Mouse (Mus musculus): ENCODE data around the gene Sdhaf1. TPM values are rescaled to one million over a fixed set of nuclear protein-coding genes. Genes with fewer than 3 reads are reported as not detected.
A peak's percentile ranks its signal among the peaks of the same experiment; 100 is the strongest.

Sdhaf1 gene
- polyA plus RNA-seq, 1 experiment, result 13.7 TPM

DNA sequence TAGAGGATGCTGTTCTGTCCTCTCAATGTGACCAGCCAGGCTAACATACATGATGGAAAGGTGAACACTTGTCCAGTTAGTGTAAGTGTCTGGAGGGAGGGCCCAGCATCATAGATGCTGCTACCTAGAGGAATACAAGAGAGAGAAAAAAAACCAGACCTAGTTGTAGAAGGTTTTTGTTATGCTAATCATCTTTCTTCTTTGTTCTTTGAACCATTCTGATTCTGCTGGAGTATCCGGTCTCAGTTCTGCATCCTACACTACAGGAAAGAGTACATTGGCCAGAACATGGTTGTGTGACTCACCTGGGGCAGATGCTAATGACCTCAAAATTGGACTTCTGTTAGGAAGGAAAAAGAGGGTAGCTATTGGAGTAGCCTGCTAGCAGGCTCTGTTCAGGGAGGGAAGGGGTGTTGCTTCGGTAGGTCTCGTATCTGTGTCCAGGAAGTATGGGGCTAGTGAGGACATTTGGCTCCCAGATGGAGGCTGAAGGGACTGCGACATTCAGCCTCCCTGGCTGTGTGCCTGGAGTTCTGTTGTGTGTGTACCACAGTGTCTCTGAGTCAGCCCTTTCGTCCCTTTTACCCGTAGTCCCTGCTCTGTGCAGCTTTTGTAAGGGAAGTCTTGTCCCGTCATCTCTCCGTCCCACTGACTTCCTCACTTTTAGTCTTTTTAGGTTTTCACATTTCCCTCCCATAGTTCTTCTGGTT is 36.8 kb downstream of the Sdhaf1 start:
- no peak overlapping the region for H3K4me3 ChIP-seq (replicated peaks)
- no peaks in the 10 kb centered on the region for H3K36me3 ChIP-seq (replicated peaks; ENCODE audit: low read length)
- H3K9me3 ChIP-seq, result no peaks in the 10 kb centered on the region
- no peak for TF ChIP-seq FLI1 (IDR thresholded peaks at IDR 0.05; ENCODE audit: low read length)
- TF ChIP-seq GATA1 (IDR thresholded peaks at IDR 0.05; ENCODE audit: borderline replicate concordance, low read length), result no peak
- peaks cover 39% of the 10 kb centered on the region for H3K27me3 ChIP-seq (replicated peaks)
- H3K4me1 ChIP-seq, result peaks cover 12% of the 10 kb centered on the region

DNA sequence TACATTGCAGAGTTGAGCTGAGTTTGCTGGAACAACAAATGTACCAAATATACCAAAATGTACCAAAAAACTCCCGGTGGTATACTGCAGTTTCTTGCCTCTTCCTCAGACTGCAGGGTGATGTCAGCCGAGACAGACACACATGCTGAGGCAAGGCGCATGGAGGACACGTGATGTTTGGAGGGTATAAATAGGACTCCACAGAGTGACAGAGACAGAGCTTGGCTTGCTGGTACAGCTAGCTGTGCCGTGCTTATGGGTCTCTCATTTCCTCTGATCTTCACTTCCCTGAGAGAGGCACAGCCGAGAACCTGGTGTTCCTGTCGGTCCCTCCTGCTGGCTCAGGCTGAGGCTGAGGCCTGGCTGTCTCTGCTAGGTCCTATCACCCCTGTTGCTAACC is 41.0 kb downstream of the Sdhaf1 start:
- Histone ChIP-seq H3K4me1 (peaks cover 27% of the 10 kb centered on the region), H3K4me3 (replicated peaks) (no peak overlapping the region), H3K27me3 (replicated peaks) (peaks cover 3% of the 10 kb centered on the region), H3K36me3 (replicated peaks; ENCODE audit: low read length) (no peaks in the 10 kb centered on the region), H3K9me3 (no peaks in the 10 kb centered on the region)
- no peak for TF ChIP-seq FLI1 (IDR thresholded peaks at IDR 0.05; ENCODE audit: low read length)
- TF ChIP-seq GATA1 (IDR thresholded peaks at IDR 0.05; ENCODE audit: borderline replicate concordance, low read length), result no peak

DNA sequence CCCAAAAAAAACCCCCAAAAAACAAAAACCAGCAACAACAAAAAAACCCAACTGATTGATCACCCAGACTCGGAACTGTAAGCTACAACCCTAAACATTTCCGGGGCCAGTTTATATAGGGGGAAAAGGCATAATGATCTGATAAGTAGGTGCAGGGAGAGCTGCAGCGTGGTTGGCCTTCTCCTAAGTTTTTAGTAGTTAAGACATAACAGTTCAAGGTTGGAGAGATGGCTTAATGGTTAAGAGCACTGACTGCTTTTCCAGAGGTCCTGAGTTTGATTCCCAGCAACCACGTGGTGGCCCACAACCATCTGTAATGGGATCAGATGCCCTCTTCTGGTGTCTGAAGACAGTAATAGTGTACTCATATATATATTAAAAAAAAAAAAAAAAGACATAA is 42.2 kb downstream of the Sdhaf1 start:
- no peak for TF ChIP-seq FLI1 (IDR thresholded peaks at IDR 0.05; ENCODE audit: low read length)
- no peak for TF ChIP-seq GATA1 (IDR thresholded peaks at IDR 0.05; ENCODE audit: borderline replicate concordance, low read length)
- Histone ChIP-seq H3K9me3 (no peaks in the 10 kb centered on the region), H3K27me3 (replicated peaks) (no peaks in the 10 kb centered on the region), H3K36me3 (replicated peaks; ENCODE audit: low read length) (peaks cover 8% of the 10 kb centered on the region), H3K4me1 (peaks cover 27% of the 10 kb centered on the region), H3K4me3 (replicated peaks) (no peak overlapping the region)

DNA sequence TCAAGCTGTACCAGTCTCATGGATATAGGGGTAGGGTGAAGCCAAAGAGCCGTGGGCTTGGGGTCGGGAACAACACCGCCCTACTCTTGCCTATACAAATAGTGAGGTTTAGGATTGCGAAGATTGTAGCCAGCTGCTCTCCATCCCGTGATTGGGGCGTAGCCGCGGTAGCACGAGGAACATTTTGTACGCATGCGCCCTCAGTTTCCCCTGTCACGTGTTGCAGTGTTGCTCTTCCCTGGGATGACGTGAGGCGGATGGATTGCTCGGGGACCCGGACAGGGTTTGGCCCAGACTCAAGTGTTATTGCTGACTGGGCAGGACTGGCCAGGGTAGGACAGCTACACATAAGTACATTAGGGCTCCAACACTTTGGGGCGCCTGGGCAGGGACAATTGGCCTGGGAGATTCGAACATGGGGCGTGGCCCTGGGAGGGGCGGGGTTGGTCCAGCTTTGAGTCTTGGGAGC is 43.0 kb downstream of the Sdhaf1 start:
- H3K9me3 ChIP-seq, result no peaks in the 10 kb centered on the region
- H3K36me3 ChIP-seq (replicated peaks; ENCODE audit: low read length), result peaks cover 8% of the 10 kb centered on the region
- H3K27me3 ChIP-seq (replicated peaks), result no peaks in the 10 kb centered on the region
- TF ChIP-seq GATA1 (IDR thresholded peaks at IDR 0.05; ENCODE audit: borderline replicate concordance, low read length), result no peak
- no peak for TF ChIP-seq FLI1 (IDR thresholded peaks at IDR 0.05; ENCODE audit: low read length)
- peaks cover 25% of the 10 kb centered on the region for H3K4me1 ChIP-seq
- peak overlapping the region; percentile 98 for H3K4me3 ChIP-seq (replicated peaks)

DNA sequence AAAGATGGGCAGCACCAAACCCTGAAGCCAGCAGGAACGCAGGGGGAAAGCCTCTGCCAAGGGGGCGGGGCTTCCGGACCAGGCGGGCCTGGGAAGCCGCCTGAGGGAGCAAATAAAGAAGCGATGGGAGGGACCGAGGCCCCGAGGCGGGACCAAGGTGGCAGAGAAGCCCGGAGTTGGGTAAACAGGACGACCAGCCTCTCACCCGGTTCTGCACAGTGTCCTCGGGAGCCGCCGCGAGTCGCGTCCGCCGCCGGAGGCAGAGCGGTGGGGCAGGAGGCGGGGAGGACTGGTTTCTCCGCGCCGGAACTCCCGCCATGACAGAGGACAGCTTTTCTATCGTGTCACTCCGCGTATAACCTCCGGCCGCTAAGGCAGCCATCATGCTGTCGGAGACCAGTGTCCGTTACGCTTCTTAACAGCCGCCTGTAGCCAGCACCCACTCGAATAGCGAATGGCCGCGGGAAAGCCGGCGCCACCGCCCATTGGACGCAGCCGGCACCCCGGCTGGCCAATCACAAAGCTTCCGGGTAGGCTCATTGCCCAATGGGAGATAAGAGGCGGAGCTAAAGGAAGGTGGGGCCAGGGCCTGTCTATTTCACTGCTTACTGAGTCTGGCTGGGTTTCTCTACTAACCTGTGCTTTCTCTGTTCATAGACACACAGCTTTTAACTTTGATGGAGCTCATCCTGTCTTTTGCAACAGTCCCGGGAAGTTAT is 43.6 kb downstream of the Sdhaf1 start, which contains the start of the genes Thap8 and Wdr62:
Gene Thap8, plus strand, starts transcription at position 144 of the 719 bp plus-strand sequence.
Gene Wdr62, minus strand, starts transcription at position 469 of the 719 bp plus-strand sequence.
- Histone ChIP-seq H3K27me3 (replicated peaks) (no peaks in the 10 kb centered on the region), H3K36me3 (replicated peaks; ENCODE audit: low read length) (peaks cover 10% of the 10 kb centered on the region), H3K4me3 (replicated peaks) (peak within 1 kb of the TSS; percentile 98), H3K4me1 (peaks cover 24% of the 10 kb centered on the region), H3K9me3 (no peaks in the 10 kb centered on the region)
- TF ChIP-seq GATA1 (IDR thresholded peaks at IDR 0.05; ENCODE audit: borderline replicate concordance, low read length), result no peak
- TF ChIP-seq FLI1 (IDR thresholded peaks at IDR 0.05; ENCODE audit: low read length), result peak; percentile 38; the same call in 1 of the 2 replicates

DNA sequence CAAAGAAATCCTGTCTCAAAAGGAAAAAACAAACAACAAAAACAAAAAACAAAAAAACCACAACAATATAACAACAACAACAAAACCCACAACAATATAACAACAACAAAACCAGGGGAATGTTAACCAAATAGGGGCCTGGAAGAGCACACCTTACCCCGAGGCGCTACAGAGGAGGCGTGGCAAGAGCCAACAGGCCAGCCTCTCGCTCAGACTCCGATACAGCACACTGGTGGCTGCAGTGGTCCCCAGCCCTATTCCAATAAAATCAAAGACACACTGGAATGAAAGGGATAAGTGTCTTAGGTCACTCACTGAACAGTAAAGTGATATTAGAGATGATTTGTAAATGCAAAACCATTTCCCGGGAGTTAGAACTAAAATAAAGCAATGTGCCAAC is 44.2 kb downstream of the Sdhaf1 start:
- H3K27me3 ChIP-seq (replicated peaks), result no peaks in the 10 kb centered on the region
- peaks cover 15% of the 10 kb centered on the region for H3K36me3 ChIP-seq (replicated peaks; ENCODE audit: low read length)
- peak overlapping the region; percentile 98 for H3K4me3 ChIP-seq (replicated peaks)
- no peaks in the 10 kb centered on the region for H3K9me3 ChIP-seq
- TF ChIP-seq FLI1 (IDR thresholded peaks at IDR 0.05; ENCODE audit: low read length), result no peak
- no peak for TF ChIP-seq GATA1 (IDR thresholded peaks at IDR 0.05; ENCODE audit: borderline replicate concordance, low read length)
- H3K4me1 ChIP-seq, result peaks cover 29% of the 10 kb centered on the region

DNA sequence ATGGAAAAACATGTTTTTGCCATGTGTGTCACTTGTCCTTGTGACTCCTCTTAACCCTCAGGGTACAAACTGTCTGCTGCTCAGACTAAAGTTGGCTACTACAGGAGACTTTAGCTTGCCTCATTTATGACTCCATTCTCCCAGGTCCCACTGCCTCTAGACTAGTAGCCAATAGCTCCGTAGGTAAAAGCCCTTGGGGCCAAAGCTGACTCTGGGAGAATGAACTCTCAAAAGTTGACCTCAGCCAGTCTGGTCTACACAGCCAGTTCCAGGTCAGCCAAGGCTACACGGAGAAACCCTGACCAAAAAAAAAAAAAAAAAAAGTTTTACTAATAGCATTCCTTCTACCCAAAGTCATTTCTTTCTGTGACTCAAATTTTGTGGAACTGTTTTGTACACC is 44.8 kb downstream of the Sdhaf1 start:
- H3K4me3 ChIP-seq (replicated peaks), result no peak overlapping the region
- TF ChIP-seq GATA1 (IDR thresholded peaks at IDR 0.05; ENCODE audit: borderline replicate concordance, low read length) (no peak), FLI1 (IDR thresholded peaks at IDR 0.05; ENCODE audit: low read length) (no peak)
- H3K4me1 ChIP-seq, result peaks cover 29% of the 10 kb centered on the region
- H3K36me3 ChIP-seq (replicated peaks; ENCODE audit: low read length), result peaks cover 17% of the 10 kb centered on the region
- no peaks in the 10 kb centered on the region for H3K27me3 ChIP-seq (replicated peaks)
- no peaks in the 10 kb centered on the region for H3K9me3 ChIP-seq

DNA sequence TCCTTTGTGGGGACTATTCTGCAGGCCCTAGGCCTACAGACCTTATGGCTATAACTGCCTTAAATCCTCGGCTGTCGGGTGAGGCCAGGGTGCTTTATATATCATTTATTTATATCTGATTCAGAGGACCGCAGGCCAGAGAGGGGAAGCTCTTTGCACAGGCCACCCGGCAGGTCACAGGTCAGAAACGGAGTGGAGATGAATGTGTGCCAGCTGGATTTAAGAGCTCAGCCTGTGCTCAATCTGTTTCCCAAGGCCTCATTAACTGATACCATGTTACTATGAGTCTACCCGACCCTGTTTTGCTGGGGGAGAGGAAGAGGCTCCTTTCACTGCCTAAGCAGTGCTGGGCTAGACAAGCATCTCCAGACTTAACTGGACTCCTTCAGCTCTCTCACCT is 49.3 kb downstream of the Sdhaf1 start:
- Histone ChIP-seq H3K27me3 (replicated peaks) (no peaks in the 10 kb centered on the region), H3K36me3 (replicated peaks; ENCODE audit: low read length) (peaks cover 61% of the 10 kb centered on the region), H3K4me3 (replicated peaks) (no peak overlapping the region), H3K4me1 (peaks cover 28% of the 10 kb centered on the region), H3K9me3 (no peaks in the 10 kb centered on the region)
- TF ChIP-seq GATA1 (IDR thresholded peaks at IDR 0.05; ENCODE audit: borderline replicate concordance, low read length), result no peak
- no peak for TF ChIP-seq FLI1 (IDR thresholded peaks at IDR 0.05; ENCODE audit: low read length)

Other genes with a start within 250 kb of the Sdhaf1 start
- gene Gm26920, start 233.5 kb downstream of the Sdhaf1 start, polyA plus RNA-seq (2012; ENCODE audit: insufficient read depth, low replicate concordance), result not detected in 2 replicates
- gene Zfp566, start 233.4 kb downstream of the Sdhaf1 start, polyA plus RNA-seq (2012; ENCODE audit: insufficient read depth, low replicate concordance), result 0.37 TPM in 1 of 2 replicates, not detected in the other
- gene Zfp260, start 229.1 kb downstream of the Sdhaf1 start, polyA plus RNA-seq (2012; ENCODE audit: insufficient read depth, low replicate concordance), result 0.26 TPM in 1 of 2 replicates, not detected in the other
- not detected in 2 replicates for gene Zfp382, start 202.0 kb downstream of the Sdhaf1 start, polyA plus RNA-seq (2012; ENCODE audit: insufficient read depth, low replicate concordance)
- gene Zfp146, start 154.1 kb downstream of the Sdhaf1 start, polyA plus RNA-seq (2012; ENCODE audit: insufficient read depth, low replicate concordance), result 2.6 TPM in 1 of 2 replicates, not detected in the other
- gene Cox7a1, start 139.8 kb downstream of the Sdhaf1 start, polyA plus RNA-seq (2012; ENCODE audit: insufficient read depth, low replicate concordance), result 2.4 TPM in 1 of 2 replicates, not detected in the other
- gene Capns1, start 125.1 kb downstream of the Sdhaf1 start, polyA plus RNA-seq (2012; ENCODE audit: insufficient read depth, low replicate concordance), result 122 and 208 TPM in 2 replicates
- 13.7 and 67.3 TPM in 2 replicates for gene Polr2i, start 91.9 kb downstream of the Sdhaf1 start, polyA plus RNA-seq (2012; ENCODE audit: insufficient read depth, low replicate concordance)
- 21.7 and 73.2 TPM in 2 replicates for gene Tbcb, start 91.6 kb downstream of the Sdhaf1 start, polyA plus RNA-seq (2012; ENCODE audit: insufficient read depth, low replicate concordance)
- gene Ovol3, start 88.2 kb downstream of the Sdhaf1 start, polyA plus RNA-seq (2012; ENCODE audit: insufficient read depth, low replicate concordance), result not detected in 2 replicates
- not detected in 2 replicates for gene Thap8, start 43.8 kb downstream of the Sdhaf1 start, polyA plus RNA-seq (2012; ENCODE audit: insufficient read depth, low replicate concordance)
- gene Wdr62, start 43.5 kb downstream of the Sdhaf1 start, polyA plus RNA-seq (2012; ENCODE audit: insufficient read depth, low replicate concordance), result 35.7 and 93.0 TPM in 2 replicates
- gene Clip3, start 32.2 kb downstream of the Sdhaf1 start, polyA plus RNA-seq (2012; ENCODE audit: insufficient read depth, low replicate concordance), result 0.34 TPM in 1 of 2 replicates, not detected in the other
- gene Alkbh6, start 15.2 kb downstream of the Sdhaf1 start, polyA plus RNA-seq (2012; ENCODE audit: insufficient read depth, low replicate concordance), result 78.7 and 108 TPM in 2 replicates
- gene Syne4, start 9.1 kb downstream of the Sdhaf1 start, polyA plus RNA-seq (2012; ENCODE audit: insufficient read depth, low replicate concordance), result 2.6 TPM in 1 of 2 replicates, not detected in the other
- 0.25 TPM in 1 of 2 replicates, not detected in the other for gene E130208F15Rik, start 2.2 kb downstream of the Sdhaf1 start, polyA plus RNA-seq (2012; ENCODE audit: insufficient read depth, low replicate concordance)
- gene Lrfn3, start 38.9 kb upstream of the Sdhaf1 start, polyA plus RNA-seq (2012; ENCODE audit: insufficient read depth, low replicate concordance), result not detected in 2 replicates
- 20.9 and 273 TPM in 2 replicates for gene Tyrobp, start 89.9 kb upstream of the Sdhaf1 start, polyA plus RNA-seq (2012; ENCODE audit: insufficient read depth, low replicate concordance)
- 11.1 and 14.2 TPM in 2 replicates for gene Hcst, start 96.0 kb upstream of the Sdhaf1 start, polyA plus RNA-seq (2012; ENCODE audit: insufficient read depth, low replicate concordance)
- 8.3 and 10.0 TPM in 2 replicates for gene Nfkbid, start 97.8 kb upstream of the Sdhaf1 start, polyA plus RNA-seq (2012; ENCODE audit: insufficient read depth, low replicate concordance)
- gene Aplp1, start 121.6 kb upstream of the Sdhaf1 start, polyA plus RNA-seq (2012; ENCODE audit: insufficient read depth, low replicate concordance), result 2.1 and 5.5 TPM in 2 replicates
- not detected in 2 replicates for gene Kirrel2, start 133.8 kb upstream of the Sdhaf1 start, polyA plus RNA-seq (2012; ENCODE audit: insufficient read depth, low replicate concordance)
- not detected in 2 replicates for gene Nphs1, start 134.4 kb upstream of the Sdhaf1 start, polyA plus RNA-seq (2012; ENCODE audit: insufficient read depth, low replicate concordance)
- gene Prodh2, start 169.7 kb upstream of the Sdhaf1 start, polyA plus RNA-seq (2012; ENCODE audit: insufficient read depth, low replicate concordance), result not detected in 2 replicates
- 12.9 and 43.1 TPM in 2 replicates for gene Arhgap33, start 211.2 kb upstream of the Sdhaf1 start, polyA plus RNA-seq (2012; ENCODE audit: insufficient read depth, low replicate concordance)
- gene Hspb6, start 228.3 kb upstream of the Sdhaf1 start, polyA plus RNA-seq (2012; ENCODE audit: insufficient read depth, low replicate concordance), result 6.0 and 17.2 TPM in 2 replicates
- 11.6 and 51.8 TPM in 2 replicates for gene Proser3, start 228.4 kb upstream of the Sdhaf1 start, polyA plus RNA-seq (2012; ENCODE audit: insufficient read depth, low replicate concordance)
- 49.3 and 62.3 TPM in 2 replicates for gene Lin37, start 235.9 kb upstream of the Sdhaf1 start, polyA plus RNA-seq (2012; ENCODE audit: insufficient read depth, low replicate concordance)
- 52.8 and 64.1 TPM in 2 replicates for gene U2af1l4, start 239.4 kb upstream of the Sdhaf1 start, polyA plus RNA-seq (2012; ENCODE audit: insufficient read depth, low replicate concordance)
- gene Gm49396, start 239.4 kb upstream of the Sdhaf1 start, polyA plus RNA-seq (2012; ENCODE audit: insufficient read depth, low replicate concordance), result 0.70 TPM in 1 of 2 replicates, not detected in the other
- gene Psenen, start 239.7 kb upstream of the Sdhaf1 start, polyA plus RNA-seq (2012; ENCODE audit: insufficient read depth, low replicate concordance), result 21.1 and 77.9 TPM in 2 replicates
- gene Igflr1, start 241.5 kb upstream of the Sdhaf1 start, polyA plus RNA-seq (2012; ENCODE audit: insufficient read depth, low replicate concordance), result 4.3 and 15.3 TPM in 2 replicates

All from megakaryocyte, embryonic 14.5 days (primary cell).